Mouse (Mus musculus) forebrain, embryonic 14.5 days (tissue): ENCODE data around the gene Klhdc10. TPM values are rescaled to one million over a fixed set of nuclear protein-coding genes. Genes with fewer than 3 reads are reported as not detected.

ENCODE experiments used
- ATAC-seq: fragments of 200-750 bp; cut with Nextera tagmentation; 2 replicates; pipeline ENCODE4 v1.8.0; 2017; ENCODE audit warnings: mild to moderate bottlenecking, moderate library complexity
- DNase-seq: peaks from one replicate; pipeline ENCODE4 v3.0.0-alpha.2; 2015; ENCODE audit warnings: low spot score
- H3K27ac ChIP-seq: fragments of 300-500 bp; sonication (generic); 2 replicates; pipeline ENCODE4 v1.5.1; 2014; ENCODE audit warnings: low read depth, mild to moderate bottlenecking, control low read depth, low read length, moderate library complexity
- H3K27me3 ChIP-seq: fragments of 300-500 bp; sonication (generic); replicated peaks from 2 replicates; pipeline ENCODE4 v1.6.1; 2014; ENCODE audit warnings: low read length, control low read depth, mixed read lengths; ENCODE audit not compliant: control insufficient read depth, insufficient read depth
- H3K36me3 ChIP-seq: fragments of 300-500 bp; sonication (generic); 2 replicates; pipeline ENCODE4 v1.6.1; 2014; ENCODE audit warnings: low read length, control low read depth; ENCODE audit not compliant: control insufficient read depth, insufficient read depth
- H3K4me1 ChIP-seq: fragments of 300-500 bp; sonication (generic); 2 replicates; pipeline ENCODE4 v1.6.1; 2014; ENCODE audit warnings: antibody characterized with exemption, low read length, control low read depth; ENCODE audit not compliant: control insufficient read depth, insufficient read depth
- H3K4me2 ChIP-seq: fragments of 300-500 bp; sonication (generic); 2 replicates; pipeline ENCODE4 v1.6.1; 2014; ENCODE audit warnings: mild to moderate bottlenecking, control low read depth, low read length
- H3K4me3 ChIP-seq: fragments of 300-500 bp; sonication (generic); 2 replicates; pipeline ENCODE4 v1.5.1; 2014; ENCODE audit warnings: low read depth, low read length, control low read depth
- H3K9ac ChIP-seq: fragments of 300-500 bp; sonication (generic); 2 replicates; pipeline ENCODE4 v1.6.1; 2014; ENCODE audit warnings: mild to moderate bottlenecking, low read length, control low read depth, moderate library complexity
- H3K9me3 ChIP-seq: fragments of 300-500 bp; sonication (generic); replicated peaks from 2 replicates; pipeline ENCODE4 v1.6.1; 2016; ENCODE audit warnings: low read length, control low read depth, mixed read lengths; ENCODE audit not compliant: control insufficient read depth
- WGBS: fragments of 180-500 bp; shearing (Covaris S2); extraction: QIAGEN DNeasy Blood & Tissue Kit; methylation state at CpG from one replicate; pipeline ENCODE4 v1.1.7; 2014; 5-methylcytosine and 5-hydroxymethylcytosine counted together
- polyA plus RNA-seq: library from polyadenylated mRNA; unstranded; fragments of >200 nt; fragmentation: Nextera tagmentation; extraction: Ambion mirVana; gene quantifications from 2 replicates; pipeline ENCODE4 v1.2.1, GENCODE M21; 2014

Klhdc10 gene
- polyA plus RNA-seq, 1 experiment from 2014 or later, result 35.2 TPM

DNA sequence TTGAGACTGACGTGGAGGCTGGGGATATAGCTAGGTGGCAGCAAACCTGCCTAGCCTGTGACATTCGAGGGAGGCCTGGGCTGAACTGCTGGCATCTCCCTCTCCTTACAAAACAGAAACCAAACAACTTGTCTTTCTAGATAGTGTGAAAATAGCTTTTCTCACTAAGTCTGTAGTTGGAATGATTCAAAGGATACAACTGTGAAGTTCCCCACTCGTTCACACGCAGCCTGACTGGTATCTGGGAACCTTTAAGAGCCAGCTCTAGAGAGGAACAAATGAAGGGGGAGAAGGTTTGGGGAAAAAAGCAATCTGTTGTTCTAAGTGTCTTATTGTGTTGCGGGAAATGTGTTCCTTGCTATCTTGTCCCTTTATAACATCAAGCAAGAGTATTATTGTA lies 57.0 kb downstream of the Klhdc10 start:
- H3K9me3 ChIP-seq, result no peaks in the 10 kb centered on the region
- no peak overlapping the region for H3K9ac ChIP-seq
- WGBS, result 81% methylated on average over 5 of the region's 5 CpGs
- ATAC-seq (no peak), DNase-seq (no peak)
- no peaks in the 10 kb centered on the region for H3K27me3 ChIP-seq
- peaks cover 18% of the 10 kb centered on the region for H3K36me3 ChIP-seq
- no peak overlapping the region for H3K27ac ChIP-seq
- no peak overlapping the region for H3K4me2 ChIP-seq
- no peak overlapping the region for H3K4me3 ChIP-seq
- H3K4me1 ChIP-seq, result peaks cover 22% of the 10 kb centered on the region

DNA sequence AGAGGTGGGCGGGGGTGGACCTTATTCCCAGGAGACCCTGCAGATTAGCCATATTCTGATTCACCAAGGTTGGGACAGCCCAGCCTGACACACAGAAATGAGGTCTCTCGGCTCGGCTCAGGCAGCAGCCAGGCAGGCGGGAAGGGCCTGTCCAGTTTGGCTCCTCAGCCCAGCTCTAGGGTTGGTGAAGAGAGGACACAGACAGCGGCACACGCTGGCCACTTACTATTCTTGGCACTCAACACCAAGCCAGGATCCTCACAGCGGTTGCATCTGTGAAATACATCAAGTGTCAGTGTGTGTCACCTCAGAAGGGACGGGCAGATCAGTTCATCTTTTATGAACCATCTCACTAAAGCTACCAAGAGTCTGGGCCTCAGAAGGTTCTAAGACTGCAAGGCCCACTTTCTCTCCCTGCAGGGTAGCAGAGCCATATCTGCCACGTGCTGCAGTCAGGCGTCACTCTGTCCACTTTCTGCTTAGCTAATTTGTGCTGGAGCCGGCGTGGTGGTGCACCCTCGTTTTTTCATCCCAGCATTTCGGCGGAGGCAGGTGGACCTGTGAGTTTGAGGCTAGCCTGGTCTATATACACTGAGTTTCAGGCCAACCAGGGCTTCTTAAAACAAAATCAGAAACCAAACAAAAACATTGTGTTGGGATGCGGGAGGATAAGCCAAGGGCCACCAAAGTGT lies 57.5 kb downstream of the Klhdc10 start:
- ATAC-seq (no peak), DNase-seq (no peak)
- H3K27ac ChIP-seq, result no peak overlapping the region
- WGBS, result 75% methylated on average over 16 of the region's 16 CpGs
- peak overlapping the region; percentile 31 for H3K4me3 ChIP-seq
- H3K4me2 ChIP-seq, result peak overlapping the region; percentile 59
- no peaks in the 10 kb centered on the region for H3K9me3 ChIP-seq
- H3K36me3 ChIP-seq, result peaks cover 12% of the 10 kb centered on the region
- H3K9ac ChIP-seq, result peak overlapping the region; percentile 62
- H3K4me1 ChIP-seq, result peaks cover 22% of the 10 kb centered on the region
- no peaks in the 10 kb centered on the region for H3K27me3 ChIP-seq

DNA sequence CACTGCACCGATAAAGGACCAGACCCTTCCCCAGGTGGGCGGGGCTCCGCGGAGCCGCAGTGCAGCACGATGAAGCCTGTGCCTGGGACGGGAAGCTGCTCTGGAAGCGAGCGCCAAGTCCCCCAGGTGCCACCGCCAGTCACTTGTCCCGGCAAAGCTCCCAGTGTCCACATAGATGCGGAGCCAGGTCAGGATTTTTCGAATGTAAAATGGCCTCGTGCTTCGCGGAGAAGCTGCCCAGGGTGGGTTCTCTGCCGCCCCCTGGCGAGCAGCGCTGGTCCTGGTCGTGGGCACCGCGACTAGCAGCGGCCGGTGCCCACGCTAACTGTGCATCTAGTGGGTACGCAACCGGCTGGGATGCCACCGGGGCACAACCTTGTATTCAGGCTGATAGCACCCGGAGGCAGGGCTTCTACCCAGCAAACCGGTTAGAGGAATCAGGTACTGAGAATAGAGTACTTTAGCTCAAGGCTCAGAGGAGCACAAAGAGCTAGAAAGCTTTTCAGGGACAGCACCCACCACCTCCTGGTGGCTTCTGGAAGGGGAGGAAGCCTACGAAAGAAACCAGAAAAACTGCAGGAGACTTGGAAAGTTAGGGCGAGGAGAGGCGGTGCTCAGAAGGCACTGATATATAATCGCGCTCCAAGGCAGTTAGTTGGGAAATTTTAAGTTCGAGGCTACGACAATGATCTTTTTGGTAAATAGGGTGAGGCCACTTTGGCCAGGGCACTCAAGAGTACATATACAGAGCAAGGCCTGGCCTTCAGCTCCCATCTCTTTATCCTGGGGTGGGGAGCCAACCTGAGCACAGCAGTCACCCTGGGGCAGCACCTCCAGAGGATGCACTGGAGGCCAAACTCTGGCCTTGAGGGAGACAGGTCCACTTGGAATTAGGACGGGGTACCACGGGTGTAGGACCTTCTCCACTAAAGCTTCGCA lies 58.4 kb downstream of the Klhdc10 start:
- WGBS, result 4% methylated on average over 40 of the region's 40 CpGs
- Histone ChIP-seq H3K4me2 (peak overlapping the region; percentile 59), H3K27ac (peak overlapping the region; percentile 93), H3K36me3 (peaks cover 5% of the 10 kb centered on the region), H3K4me1 (peaks cover 22% of the 10 kb centered on the region), H3K9ac (peak overlapping the region; percentile 62), H3K9me3 (no peaks in the 10 kb centered on the region), H3K4me3 (peak overlapping the region; percentile 31), H3K27me3 (no peaks in the 10 kb centered on the region)
- DNase-seq, result peak; percentile 87
- peak; percentile 49 for ATAC-seq

DNA sequence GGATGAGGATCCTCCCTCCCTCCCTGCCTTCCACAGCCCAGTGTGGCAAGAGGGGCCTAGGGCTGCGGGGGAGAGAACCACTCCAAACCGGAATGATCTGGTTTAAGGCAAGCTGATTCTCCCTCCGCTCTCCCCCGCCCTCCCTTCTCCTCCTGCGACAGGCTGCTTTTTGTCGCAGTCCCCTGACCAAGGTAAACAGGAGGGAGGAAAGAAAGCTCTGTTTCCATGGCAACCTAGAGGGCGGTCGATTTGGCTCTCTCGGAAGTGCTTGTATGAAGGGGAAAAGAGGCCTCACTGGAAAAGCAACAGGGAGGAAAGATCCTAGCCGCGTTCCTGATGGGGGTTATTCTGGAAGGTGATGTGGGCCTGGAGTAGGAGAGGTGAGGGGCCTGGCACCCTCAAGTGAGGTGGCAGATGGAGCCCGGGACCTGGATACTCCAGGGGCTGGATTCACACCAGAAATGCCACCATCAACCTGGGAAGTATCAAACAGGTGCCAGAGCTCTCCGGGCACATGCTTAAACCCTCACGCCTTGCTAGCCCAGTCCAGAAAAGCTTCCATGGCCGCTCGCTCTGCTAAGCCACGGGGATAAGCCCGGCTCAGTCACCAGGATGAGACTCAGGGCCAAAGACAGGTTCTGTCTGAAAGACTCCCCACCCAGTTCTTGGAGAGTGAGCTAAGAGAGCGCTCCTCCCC lies 59.2 kb downstream of the Klhdc10 start:
- DNase-seq (peak; percentile 98), ATAC-seq (peak; percentile 94)
- Histone ChIP-seq H3K4me3 (no peak overlapping the region), H3K27ac (peak overlapping the region; percentile 93), H3K9me3 (no peaks in the 10 kb centered on the region), H3K4me1 (peaks cover 22% of the 10 kb centered on the region), H3K36me3 (no peaks in the 10 kb centered on the region), H3K9ac (peak overlapping the region; percentile 62), H3K27me3 (no peaks in the 10 kb centered on the region), H3K4me2 (peak overlapping the region; percentile 59)
- 6% methylated on average over 16 of the region's 19 CpGs for WGBS

DNA sequence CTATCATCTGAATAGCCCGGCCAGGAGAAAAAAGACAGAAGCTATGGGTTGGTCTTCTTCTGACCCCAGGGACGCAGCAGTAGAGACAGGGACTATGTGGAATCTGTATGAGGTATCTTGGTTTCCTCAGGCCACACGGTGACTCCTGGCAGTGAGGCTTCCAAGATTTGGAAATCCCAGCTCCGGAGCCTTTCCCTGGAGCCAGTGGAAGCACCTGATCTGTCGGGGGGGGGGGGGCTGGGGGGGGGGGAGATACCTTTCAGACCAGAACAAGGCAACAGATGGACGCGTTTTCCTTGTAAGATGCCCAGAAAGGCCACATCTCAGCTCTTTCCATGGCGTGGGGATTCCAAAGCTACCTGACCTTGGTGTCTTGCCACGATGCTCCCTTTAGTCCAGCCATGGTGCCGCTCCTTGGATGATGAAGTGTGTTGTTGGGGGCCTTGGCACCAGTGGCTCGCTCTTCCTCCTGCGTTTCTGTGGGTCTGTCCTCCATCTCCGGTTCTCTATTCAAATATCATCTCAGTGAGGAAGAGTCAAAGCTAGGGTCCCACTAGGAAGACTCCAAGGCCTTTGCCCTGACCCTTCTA lies 60.2 kb downstream of the Klhdc10 start:
- Histone ChIP-seq H3K4me3 (no peak overlapping the region), H3K36me3 (no peaks in the 10 kb centered on the region), H3K4me1 (peaks cover 22% of the 10 kb centered on the region), H3K27ac (peak overlapping the region; percentile 93; the same call in 1 of the 2 replicates), H3K9me3 (no peaks in the 10 kb centered on the region), H3K4me2 (no peak overlapping the region), H3K9ac (no peak overlapping the region; the same call in 1 of the 2 replicates), H3K27me3 (no peaks in the 10 kb centered on the region)
- DNase-seq (no peak), ATAC-seq (no peak)
- WGBS, result 89% methylated on average over 11 of the region's 13 CpGs

DNA sequence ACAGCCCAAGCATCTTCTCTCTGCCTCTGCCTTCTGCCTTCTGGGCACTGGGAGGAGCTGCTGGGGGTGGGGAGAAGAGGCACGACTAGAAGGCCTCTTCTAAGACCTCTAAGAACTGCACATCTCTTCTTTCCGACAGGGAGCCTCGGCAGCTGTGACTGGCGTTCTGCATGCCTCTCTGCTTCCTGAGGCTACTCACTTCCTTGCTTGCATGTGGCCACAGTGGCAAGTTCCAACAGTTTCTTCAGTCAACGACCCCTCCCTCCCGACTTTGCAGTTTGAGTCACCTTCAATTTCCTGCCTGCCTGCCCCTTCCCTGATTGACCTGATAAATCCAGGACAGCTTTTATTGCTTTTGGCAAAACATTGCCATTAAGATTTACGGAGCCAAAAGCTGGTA lies 61.2 kb downstream of the Klhdc10 start:
- H3K4me1 ChIP-seq, result peaks cover 22% of the 10 kb centered on the region
- no peak for ATAC-seq
- H3K27me3 ChIP-seq, result no peaks in the 10 kb centered on the region
- no peak for DNase-seq
- no peaks in the 10 kb centered on the region for H3K9me3 ChIP-seq
- no peaks in the 10 kb centered on the region for H3K36me3 ChIP-seq
- 44% methylated on average over 7 of the region's 7 CpGs for WGBS
- H3K4me3 ChIP-seq, result no peak overlapping the region
- no peak overlapping the region for H3K27ac ChIP-seq
- no peak overlapping the region for H3K9ac ChIP-seq
- H3K4me2 ChIP-seq, result no peak overlapping the region

DNA sequence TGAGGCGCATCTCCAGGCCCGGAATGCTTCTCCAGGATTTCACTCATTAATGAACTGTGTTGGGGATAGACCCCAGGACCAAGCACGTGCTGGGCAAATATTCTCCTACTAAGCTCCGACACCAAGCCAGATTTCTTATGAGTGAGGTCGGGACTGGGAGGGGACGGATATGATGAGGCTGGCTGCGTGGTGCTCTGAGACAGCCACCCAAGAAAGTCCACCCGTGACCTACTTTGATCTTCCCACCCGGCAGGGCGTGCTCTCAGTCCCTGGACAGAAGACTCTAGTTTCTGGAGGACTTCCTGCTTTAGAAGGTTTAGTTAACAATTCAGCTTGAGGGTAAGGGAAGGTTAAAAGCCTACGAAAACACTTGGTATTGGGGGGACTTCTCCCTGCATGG lies 63.9 kb downstream of the Klhdc10 start:
- no peak overlapping the region for H3K4me3 ChIP-seq
- no peak overlapping the region for H3K27ac ChIP-seq
- ATAC-seq, result no peak
- no peaks in the 10 kb centered on the region for H3K27me3 ChIP-seq
- no peaks in the 10 kb centered on the region for H3K9me3 ChIP-seq
- H3K4me2 ChIP-seq, result no peak overlapping the region
- no peak for DNase-seq
- H3K4me1 ChIP-seq, result peaks cover 11% of the 10 kb centered on the region
- no peaks in the 10 kb centered on the region for H3K36me3 ChIP-seq
- no peak overlapping the region for H3K9ac ChIP-seq
- WGBS, result 91% methylated on average over 11 of the region's 11 CpGs

DNA sequence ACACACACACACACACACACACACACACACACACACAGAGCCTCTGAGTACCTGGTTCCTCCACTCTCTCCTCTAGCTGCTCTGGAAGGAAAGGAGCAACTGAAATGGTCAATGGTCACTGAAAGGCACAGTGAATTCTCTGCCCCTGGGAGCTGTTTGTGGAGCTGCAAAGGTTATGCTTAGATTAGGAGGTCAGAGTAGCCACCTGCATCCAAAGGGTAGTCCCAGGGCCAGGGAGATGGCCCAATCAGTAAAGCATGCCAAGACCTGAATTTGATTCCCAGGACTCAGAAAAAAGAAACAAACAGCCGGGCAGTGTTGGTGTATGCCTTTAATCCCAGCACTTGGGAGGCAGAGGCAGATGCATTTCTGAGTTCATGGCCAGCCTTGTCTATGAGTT lies 66.4 kb downstream of the Klhdc10 start:
- Histone ChIP-seq H3K4me3 (no peak overlapping the region), H3K4me2 (no peak overlapping the region), H3K9ac (no peak overlapping the region), H3K36me3 (no peaks in the 10 kb centered on the region), H3K4me1 (no peaks in the 10 kb centered on the region; the same call in 1 of the 2 replicates), H3K27ac (no peak overlapping the region), H3K27me3 (no peaks in the 10 kb centered on the region), H3K9me3 (no peaks in the 10 kb centered on the region)
- DNase-seq (no peak), ATAC-seq (no peak)
- WGBS, result 84% methylated on average over 1 of the region's 1 CpGs
